Mouse (Mus musculus) liver, embryonic 14.5 days (tissue): ENCODE data around the gene Alox12e.
"Not testable (repeated sequence)": the region's sequence is repeated elsewhere in the genome, so short reads cannot be mapped to it uniquely, and the experiment has no call there.

Experiments used
- CTCF ChIP-seq: IDR thresholded peaks from 2 replicates; pipeline ENCODE4 v1.5.1; 2016; ENCODE audit warnings: antibody characterized with exemption, low read depth, control low read depth
- EP300 ChIP-seq: IDR thresholded peaks from 2 replicates; pipeline ENCODE4 v1.6.1; 2016; ENCODE audit warnings: antibody characterized with exemption, low read depth

DNA sequence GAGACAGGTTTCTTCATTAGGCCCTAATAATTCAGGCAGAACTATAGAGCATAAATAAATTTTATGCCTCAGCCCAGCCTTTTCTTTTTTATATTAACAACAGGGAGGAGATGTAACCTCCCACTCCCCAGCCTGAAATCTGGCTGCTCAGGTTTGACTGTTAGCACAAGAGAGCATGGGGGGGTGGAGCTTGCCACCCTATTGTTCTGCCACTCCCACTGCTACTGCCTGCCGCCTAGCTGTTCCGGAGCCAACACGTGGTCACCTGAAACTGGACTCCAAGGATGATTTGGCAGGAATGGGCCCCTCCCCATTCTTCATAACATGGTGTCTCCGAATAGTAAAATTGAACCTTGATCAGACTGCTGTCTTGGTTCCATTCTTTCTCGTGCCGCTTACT is 45.3 kb upstream of the Alox12e start:
- TF ChIP-seq EP300, CTCF: not testable (repeated sequence)
